Mouse (Mus musculus) embryonic stem cell, embryonic (primary cell): ENCODE data around the gene Smim11.

Experiments
- CTCF ChIA-PET, 4 experiments: fragments of 300-600 bp in 2 of 4; fragments of 350-600 bp in 2 of 4; sonication (Branson Sonifier 250); formaldehyde crosslinking; loops; one replicate each; lab custom pipeline; 2022; ENCODE audit warnings: inconsistent platforms in 2 of 4; lab: Charles Lee
- POLR2A ChIA-PET, 4 experiments: fragments of 300-600 bp in 2 of 4; fragments of 350-600 bp in 2 of 4; sonication (Branson Sonifier 250); formaldehyde crosslinking; loops; one replicate each; lab custom pipeline; 2022; ENCODE audit warnings: antibody characterized with exemption in 4 of 4, inconsistent platforms in 1 of 4; lab: Charles Lee

Gene Smim11

GRCm38 (mm10) chr16:92346297-92346916, 45.3 kb downstream of the Smim11 start:
- ChIA-PET CTCF (interaction anchor here in 3 of 4 experiments (0.6 to 1.9 kb wide), 3 partner anchors 10 to 141 kb away, joined by 3 to 10 read pairs (median 3); no protein-coding TSS in a partner anchor), POLR2A (interaction anchor here in 2 of 4 experiments (0.6 to 2.1 kb wide), 4 partner anchors 10 to 121 kb away, joined by 4 to 6 read pairs (median 4); no protein-coding TSS in a partner anchor)

- ChIA-PET CTCF (interaction anchor here in 1 of 4 experiments (1.1 to 1.2 kb wide), 2 partner anchors 13 to 29 kb away, joined by 4 to 7 read pairs; no protein-coding TSS in a partner anchor), POLR2A (interaction anchor here in 2 of 4 experiments (0.9 to 1.2 kb wide), 2 partner anchors 9 to 48 kb away, joined by 3 to 4 read pairs; no protein-coding TSS in a partner anchor)
Measured at GRCm38 (mm10) chr16:92348941-92349340, 47.9 kb downstream of the Smim11 start.

DNA sequence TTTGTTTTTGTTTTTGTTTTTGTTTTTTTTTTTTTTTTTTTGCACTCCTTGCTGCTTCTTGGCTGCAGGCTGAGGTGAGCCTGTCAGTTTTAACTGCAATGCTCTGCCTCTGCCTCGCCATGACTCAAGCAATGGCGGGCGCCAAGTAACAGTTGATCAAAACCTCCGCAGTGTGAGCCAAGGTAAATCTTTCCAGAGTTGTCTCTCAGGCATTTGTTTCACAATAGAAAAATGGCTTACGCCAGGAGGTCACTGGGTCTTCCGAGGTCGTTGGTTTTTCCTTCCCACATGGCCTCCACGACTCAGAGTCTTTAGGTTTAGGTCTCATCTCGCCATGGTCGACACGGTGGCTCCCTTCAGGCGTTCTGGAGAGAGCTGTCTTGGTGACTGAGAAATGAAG, 52.2 kb downstream of the Smim11 start:
- CTCF ChIA-PET: interaction anchor here in 1 of 4 experiments (1.0 kb wide), 1 partner anchor 17 kb away, joined by 3 read pairs; no protein-coding TSS in a partner anchor
- POLR2A ChIA-PET: no interaction called here

DNA sequence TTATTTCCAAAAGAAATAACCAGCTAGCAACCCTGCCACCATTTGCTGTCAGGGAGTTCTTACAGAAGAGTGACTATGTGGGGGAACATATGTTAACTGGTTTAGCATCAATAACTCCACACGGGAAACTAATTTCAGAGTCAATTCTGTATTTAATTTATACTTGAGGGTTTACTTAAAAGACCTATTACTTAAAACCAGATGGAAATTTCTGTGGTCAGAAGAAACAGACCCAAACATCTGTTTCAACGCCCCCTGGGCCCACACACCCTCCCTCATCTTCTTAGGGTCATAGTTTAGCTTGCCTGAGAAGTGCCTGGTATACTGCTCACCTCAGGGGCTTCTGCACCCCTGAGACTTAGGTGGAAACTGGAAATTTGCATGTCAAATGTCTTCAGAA, 52.8 kb downstream of the Smim11 start:
- ChIA-PET CTCF (no interaction called here), POLR2A (interaction anchor here in 2 of 4 experiments (0.6 to 1.5 kb wide), 3 partner anchors 9 to 334 kb away, joined by 3 to 4 read pairs (median 3); no protein-coding TSS in a partner anchor)

GRCm38 (mm10) chr16:92355366-92355765, 54.3 kb downstream of the Smim11 start:
- ChIA-PET CTCF (interaction anchor here in 1 of 4 experiments (1.7 to 1.8 kb wide), 2 partner anchors 15 to 41 kb away, joined by 5 to 8 read pairs; no protein-coding TSS in a partner anchor), POLR2A (interaction anchor here in 2 of 4 experiments (1.5 to 1.6 kb wide), 2 partner anchors 10 to 13 kb away, joined by 4 read pairs; no protein-coding TSS in a partner anchor)

DNA sequence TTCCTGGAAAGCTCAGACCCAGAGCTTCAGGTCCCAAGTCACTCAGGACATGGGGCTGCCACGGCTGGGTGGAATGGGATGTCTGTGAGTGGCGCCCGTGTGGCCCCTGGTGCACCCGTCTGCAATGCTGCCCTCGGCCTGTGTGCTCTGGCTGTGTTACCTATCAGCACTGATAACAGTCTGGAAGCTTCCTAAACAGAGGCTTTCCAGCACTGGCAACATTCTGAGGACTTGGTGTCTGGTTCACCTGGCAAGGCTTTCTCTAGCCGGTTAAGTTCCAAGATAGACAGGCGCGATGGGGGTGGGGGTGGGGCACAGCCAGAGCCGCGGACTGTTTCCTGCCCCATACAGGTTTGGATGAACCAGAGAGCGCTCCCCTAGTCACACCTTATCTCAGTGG, 54.9 kb downstream of the Smim11 start:
- ChIA-PET POLR2A (interaction anchor here in 1 of 4 experiments (1.6 kb wide), 1 partner anchor 13 kb away, joined by 4 read pairs; no protein-coding TSS in a partner anchor), CTCF (interaction anchor here in 2 of 4 experiments (0.8 to 1.8 kb wide), 3 partner anchors 15 to 42 kb away, joined by 3 to 8 read pairs (median 5); no protein-coding TSS in a partner anchor)

DNA sequence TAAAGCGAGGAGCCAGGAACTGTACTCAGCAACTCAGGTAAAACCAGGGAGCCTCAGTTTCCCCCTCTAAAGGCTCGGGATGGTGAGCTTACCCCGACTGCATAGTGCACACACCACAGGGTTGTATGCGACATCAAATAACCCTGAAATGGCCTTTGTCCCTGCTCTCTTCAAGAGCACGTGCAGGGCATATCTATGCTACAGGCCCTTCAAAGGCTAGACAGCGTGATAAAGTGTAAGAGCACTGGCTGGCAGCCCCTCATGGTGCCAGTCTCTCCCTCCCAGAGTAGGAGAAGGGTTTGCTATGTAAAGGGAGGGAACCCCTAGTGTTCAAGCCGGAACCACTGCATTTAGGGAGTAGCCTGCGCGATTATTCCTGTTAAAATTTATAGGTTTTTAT, 55.9 kb downstream of the Smim11 start:
- CTCF ChIA-PET: interaction anchor here in 1 of 4 experiments (1.8 kb wide), 1 partner anchor 21 kb away, joined by 6 read pairs; no protein-coding TSS in a partner anchor
- POLR2A ChIA-PET: interaction anchor here in 1 of 4 experiments (1.6 kb wide), 1 partner anchor 12 kb away, joined by 4 read pairs; no protein-coding TSS in a partner anchor

GRCm38 (mm10) chr16:92357566-92357965, 56.5 kb downstream of the Smim11 start:
- ChIA-PET POLR2A (interaction anchor here in 1 of 4 experiments (0.8 kb wide), 1 partner anchor 9 kb away, joined by 3 read pairs; no protein-coding TSS in a partner anchor), CTCF (interaction anchor here in 2 of 4 experiments (0.7 to 1.8 kb wide), 2 partner anchors 21 to 101 kb away, joined by 4 to 6 read pairs; no protein-coding TSS in a partner anchor)

- CTCF ChIA-PET: interaction anchor here in 2 of 4 experiments (0.6 to 1.2 kb wide), 2 partner anchors 23 to 664 kb away, joined by 3 to 4 read pairs; no protein-coding TSS in a partner anchor
- POLR2A ChIA-PET: interaction anchor here in 3 of 4 experiments (0.6 to 1.1 kb wide), 3 partner anchors 84 to 310 kb away, joined by 3 read pairs; no protein-coding TSS in a partner anchor
Measured at GRCm38 (mm10) chr16:92358734-92359133, 57.6 kb downstream of the Smim11 start.

GRCm38 (mm10) chr16:92359229-92359628, 58.1 kb downstream of the Smim11 start, which contains the start of gene Kcne1:
Gene Kcne1 (minus strand): TSS chr16:92359468.
- ChIA-PET POLR2A (interaction anchor here in 3 of 4 experiments (0.6 to 1.1 kb wide), 4 partner anchors 84 to 311 kb away, joined by 3 to 5 read pairs (median 3); no protein-coding TSS in a partner anchor), CTCF (interaction anchor here in 2 of 4 experiments (1.2 to 1.3 kb wide), 2 partner anchors 23 to 128 kb away, joined by 3 to 4 read pairs; no protein-coding TSS in a partner anchor)

DNA sequence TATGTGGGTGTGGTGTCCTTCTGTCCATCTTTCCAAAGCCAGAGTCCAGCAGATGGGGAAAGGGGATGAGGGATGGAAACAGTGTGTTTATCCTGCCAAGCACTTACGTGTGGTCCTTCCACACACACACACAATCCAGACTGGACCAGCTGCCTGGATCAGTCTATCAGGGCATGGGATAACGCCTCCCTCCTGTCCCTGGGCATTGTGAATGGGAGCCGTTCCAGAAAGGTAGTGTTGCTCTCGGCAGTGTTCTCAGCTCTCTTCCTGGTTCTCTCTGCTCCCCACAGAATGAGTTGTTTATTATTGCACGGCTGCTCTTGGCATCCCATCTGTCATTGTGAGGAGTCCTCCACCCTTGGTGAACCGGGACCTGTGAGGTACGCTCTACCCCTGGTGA, 59.6 kb downstream of the Smim11 start:
- ChIA-PET CTCF (interaction anchor here in 1 of 4 experiments (1.4 kb wide), 1 partner anchor 20 kb away, joined by 3 read pairs; no protein-coding TSS in a partner anchor), POLR2A (interaction anchor here in 2 of 4 experiments (0.7 to 1.1 kb wide), 2 partner anchors 40 to 108 kb away, joined by 3 to 4 read pairs; no protein-coding TSS in a partner anchor)
